Mouse (Mus musculus) heart, adult 2 months (tissue): Measurements from ENCODE around the gene Pecr. TPM values are rescaled to one million over a fixed set of nuclear protein-coding genes. Genes with fewer than 3 reads are reported as not detected.

Source experiments
- DNase-seq, 2 experiments: peaks; one replicate each; pipeline ENCODE4 v3.0.0; 2021
- H3K27ac ChIP-seq: fragments of 200-600 bp; 2 replicates; pipeline ENCODE4 v1.8.1; 2022
- H3K27me3 ChIP-seq: fragments of 200-500 bp; 2 replicates; pipeline ENCODE4 v1.6.1; 2012; ENCODE audit warnings: mild to moderate bottlenecking, low read length, inconsistent platforms, mixed read lengths; ENCODE audit not compliant: control insufficient read depth, insufficient read depth
- H3K36me3 ChIP-seq: fragments of 200-500 bp; 2 replicates; pipeline ENCODE4 v1.6.1; 2012; ENCODE audit warnings: low read length, inconsistent platforms; ENCODE audit not compliant: control insufficient read depth, insufficient read depth
- H3K4me1 ChIP-seq: fragments of 200-500 bp; 2 replicates; pipeline ENCODE4 v1.6.1; 2011; ENCODE audit warnings: low read length; ENCODE audit not compliant: control insufficient read depth, insufficient read depth
- H3K4me3 ChIP-seq: fragments of 200-600 bp; 2 replicates; pipeline ENCODE4 v1.8.1; 2022
- H3K79me2 ChIP-seq: fragments of 200-500 bp; replicated peaks from 2 replicates; pipeline ENCODE4 v1.6.1; 2012; ENCODE audit warnings: mild to moderate bottlenecking, inconsistent platforms, low read length, moderate library complexity, mixed read lengths; ENCODE audit not compliant: control insufficient read depth, insufficient read depth
- H3K9ac ChIP-seq: fragments of 200-500 bp; 2 replicates; pipeline ENCODE4 v1.6.1; 2012; ENCODE audit warnings: low read depth, mild to moderate bottlenecking, control low read depth, inconsistent platforms, low read length, mixed read lengths
- CTCF ChIP-seq: fragments of 200-600 bp; IDR thresholded peaks from 2 replicates; pipeline ENCODE4 v1.8.1; 2022; ENCODE audit warnings: antibody characterized with exemption, mild to moderate bottlenecking, moderate library complexity
- EP300 ChIP-seq: fragments of 200-500 bp; IDR thresholded peaks from 2 replicates; pipeline ENCODE4 v1.6.1; 2011; ENCODE audit warnings: low read depth, low read length, control low read depth; ENCODE audit not compliant: insufficient read depth
- POLR2A ChIP-seq: fragments of 200-500 bp; IDR thresholded peaks from 2 replicates; pipeline ENCODE4 v1.6.1; 2011; ENCODE audit warnings: mild to moderate bottlenecking, low read depth, low read length, control low read depth; ENCODE audit not compliant: insufficient read depth
- WGBS: fragments of 180-500 bp; shearing (Covaris S2); methylation state at CpG from one replicate; pipeline ENCODE4 v1.1.7; 2018; 5-methylcytosine and 5-hydroxymethylcytosine counted together
- intact Hi-C: fragments of 180-260 bp; cut with DNase I; formaldehyde crosslinking; loops from one replicate; pipeline ENCODE4 v1.15.1; 2025
- polyA plus RNA-seq: library from polyadenylated mRNA; depleted of rRNA; stranded (reverse); fragments of >200 nt; gene quantifications from 2 replicates; pipeline ENCODE4 v1.2.3, GENCODE M21; 2012
- total RNA-seq, 2 experiments: library from RNA; stranded (reverse); gene quantifications; 2 replicates each; pipeline ENCODE4 v1.2.3; 2021

Pecr gene
- total and polyA plus RNA-seq, 3 experiments = 8.7 to 10.9 (median 10.0) TPM

GRCm38 (mm10) chr1:72293869-72294663 lies 10.0 kb upstream of the Pecr start:
- no peak overlapping the region for H3K4me3 ChIP-seq
- 58% methylated on average over 4 of the region's 4 CpGs for WGBS
- intact Hi-C loops = no loop called here
- H3K4me1 ChIP-seq = no peaks in the 10 kb centered on the region
- no peaks in the 10 kb centered on the region for H3K27me3 ChIP-seq
- no peak for DNase-seq
- no peaks in the 10 kb centered on the region for H3K79me2 ChIP-seq
- H3K9ac ChIP-seq = no peak overlapping the region
- H3K27ac ChIP-seq = no peak overlapping the region
- TF ChIP-seq POLR2A (no peak), EP300 (no peak), CTCF (no peak)
- H3K36me3 ChIP-seq = no peaks in the 10 kb centered on the region

GRCm38 (mm10) chr1:72291925-72292324 lies 7.8 kb upstream of the Pecr start:
- DNase-seq = no peak
- WGBS = 74% methylated on average over 2 of the region's 2 CpGs
- Histone ChIP-seq H3K4me3 (no peak overlapping the region), H3K4me1 (no peaks in the 10 kb centered on the region), H3K36me3 (no peaks in the 10 kb centered on the region), H3K27me3 (no peaks in the 10 kb centered on the region), H3K27ac (no peak overlapping the region), H3K79me2 (no peaks in the 10 kb centered on the region), H3K9ac (no peak overlapping the region)
- TF ChIP-seq POLR2A (no peak), CTCF (no peak), EP300 (no peak)
- intact Hi-C loops = no loop called here

DNA sequence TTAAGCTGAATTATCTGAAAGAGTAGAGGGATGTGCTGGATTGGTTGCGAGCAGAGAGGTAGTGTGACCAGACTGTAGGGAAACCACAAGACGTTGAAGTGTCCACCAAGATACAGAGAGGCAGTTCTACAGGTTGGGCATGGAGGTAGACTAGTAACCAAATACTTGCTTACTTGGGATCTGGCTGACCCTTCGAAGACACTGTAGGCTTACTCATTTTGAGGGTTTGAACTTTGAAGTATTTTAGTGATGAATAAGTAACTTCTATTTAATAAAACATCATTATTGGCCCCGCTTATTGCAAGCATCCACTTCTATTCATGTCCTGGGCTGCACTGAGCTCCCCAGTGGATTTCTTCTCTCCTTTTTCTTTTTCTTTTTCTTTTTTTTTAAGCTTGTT lies 7.3 kb upstream of the Pecr start:
- H3K9ac ChIP-seq = no peak overlapping the region
- intact Hi-C loops = no loop called here
- no peak overlapping the region for H3K4me3 ChIP-seq
- H3K79me2 ChIP-seq = no peaks in the 10 kb centered on the region
- no peaks in the 10 kb centered on the region for H3K36me3 ChIP-seq
- no peak for DNase-seq
- TF ChIP-seq POLR2A (no peak), EP300 (no peak), CTCF (no peak)
- no peak overlapping the region for H3K27ac ChIP-seq
- 92% methylated on average over 4 of the region's 4 CpGs for whole genome bisulfite sequencing
- H3K27me3 ChIP-seq = no peaks in the 10 kb centered on the region
- no peaks in the 10 kb centered on the region for H3K4me1 ChIP-seq

DNA sequence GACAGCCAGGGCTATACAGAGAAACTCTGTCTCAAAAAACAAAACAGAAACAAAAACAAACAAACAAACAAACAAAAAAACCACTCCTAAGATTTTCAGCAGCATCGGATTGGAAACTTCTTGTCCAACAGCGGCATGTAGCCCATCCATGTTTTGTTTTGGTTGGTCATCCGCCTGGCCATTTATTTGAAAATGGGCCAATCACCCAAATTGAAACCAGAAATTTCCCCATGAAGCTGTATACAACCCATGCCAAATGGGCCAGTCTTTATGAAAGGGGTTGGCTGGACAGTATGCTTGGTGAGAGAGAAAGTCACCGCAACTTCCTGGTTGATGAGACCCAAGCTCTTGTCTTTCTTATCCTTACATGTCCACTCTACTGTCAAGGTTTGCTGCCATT lies 6.8 kb upstream of the Pecr start:
- Histone ChIP-seq H3K4me3 (no peak overlapping the region), H3K4me1 (no peaks in the 10 kb centered on the region), H3K27me3 (no peaks in the 10 kb centered on the region), H3K27ac (no peak overlapping the region), H3K79me2 (no peaks in the 10 kb centered on the region), H3K9ac (no peak overlapping the region), H3K36me3 (no peaks in the 10 kb centered on the region)
- TF ChIP-seq CTCF = no peak
- no peak for TF ChIP-seq EP300
- TF ChIP-seq POLR2A = no peak
- DNase-seq = no peak
- intact Hi-C loops = no loop called here
- 84% methylated on average over 4 of the region's 4 CpGs for WGBS

GRCm38 (mm10) chr1:72288527-72289150 lies 4.5 kb upstream of the Pecr start:
- no peak for DNase-seq
- 81% methylated on average over 4 of the region's 4 CpGs for WGBS

DNA sequence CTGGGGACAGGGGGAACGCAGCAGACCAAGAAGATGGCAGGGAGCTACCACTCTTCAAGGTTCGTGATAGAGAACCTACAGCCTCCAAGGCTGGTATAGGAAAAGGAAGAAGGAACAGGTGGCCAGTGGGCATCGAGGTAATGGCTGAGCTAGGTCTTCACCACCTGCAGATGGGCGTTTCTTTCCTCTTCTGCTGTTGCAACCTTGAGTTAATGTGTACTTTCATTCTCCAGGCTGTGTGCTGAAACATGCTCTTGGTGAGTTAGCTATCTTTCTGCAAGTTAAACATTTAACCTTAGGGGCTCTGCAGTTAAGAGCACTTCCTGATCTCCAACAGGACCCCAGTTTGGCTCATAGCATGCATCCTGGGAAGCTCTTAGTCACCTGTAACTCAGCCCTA lies 3.8 kb upstream of the Pecr start:
- intact Hi-C loops = no loop called here
- Histone ChIP-seq H3K27ac (no peak overlapping the region), H3K4me1 (peaks cover 2% of the 10 kb centered on the region; the same call in 1 of the 2 replicates), H3K79me2 (no peaks in the 10 kb centered on the region), H3K36me3 (no peaks in the 10 kb centered on the region), H3K9ac (no peak overlapping the region), H3K4me3 (no peak overlapping the region), H3K27me3 (no peaks in the 10 kb centered on the region)
- WGBS = 80% methylated on average over 4 of the region's 4 CpGs
- DNase-seq = no peak
- TF ChIP-seq CTCF (no peak), POLR2A (no peak), EP300 (no peak)

More at GRCm38 (mm10) chr1:72288527-72289150, 4.5 kb upstream of the Pecr start:
- no peaks in the 10 kb centered on the region for H3K36me3 ChIP-seq
- H3K27ac ChIP-seq = no peak overlapping the region
- H3K4me1 ChIP-seq = no peaks in the 10 kb centered on the region
- no peaks in the 10 kb centered on the region for H3K79me2 ChIP-seq
- no peaks in the 10 kb centered on the region for H3K27me3 ChIP-seq
- intact Hi-C loops = no loop called here
- H3K9ac ChIP-seq = no peak overlapping the region
- no peak overlapping the region for H3K4me3 ChIP-seq
- TF ChIP-seq CTCF (no peak), POLR2A (no peak), EP300 (no peak)
